Mouse (Mus musculus): ENCODE measurements around the gene Fyb2.

- TF ChIP-seq CTCF (IDR thresholded peaks at IDR 0.05; ENCODE audit: extremely low read depth, insufficient read depth, low read length) (no peak), POLR2A (IDR thresholded peaks at IDR 0.05; ENCODE audit: extremely low read depth, insufficient read depth, low read length) (no peak)
Measured at GRCm38 (mm10) chr4:104913291-104914129, at the start of gene Fyb2.
